Mouse (Mus musculus) heart, embryonic 12.5 days (tissue): Measurements from ENCODE around the gene Gm10273. TPM values are rescaled to one million over a fixed set of nuclear protein-coding genes. Genes with fewer than 3 reads are reported as not detected.
A peak's percentile ranks its signal among the peaks of the same experiment; 100 is the strongest.
"Not testable (repeated sequence)": the region's sequence is repeated elsewhere in the genome, so short reads cannot be mapped to it uniquely, and the experiment has no call there.

ENCODE experiments used
- ATAC-seq: fragments of 200-750 bp; cut with Nextera tagmentation; 2 replicates; pipeline ENCODE4 v1.8.0; 2017; ENCODE audit warnings: moderate TSS enrichment, moderate library complexity; ENCODE audit not compliant: insufficient number of reproducible peaks, low FRiP score
- H3K27ac ChIP-seq: fragments of 300-500 bp; sonication (generic); 2 replicates; pipeline ENCODE4 v1.5.1; 2016; ENCODE audit warnings: mild to moderate bottlenecking, moderate library complexity; ENCODE audit not compliant: poor library complexity, severe bottlenecking
- H3K27me3 ChIP-seq: fragments of 300-500 bp; sonication (generic); replicated peaks from 2 replicates; pipeline ENCODE4 v1.6.1; 2016; ENCODE audit warnings: mild to moderate bottlenecking, moderate library complexity
- H3K36me3 ChIP-seq: fragments of 300-500 bp; sonication (generic); 2 replicates; pipeline ENCODE4 v1.6.1; 2016; ENCODE audit warnings: mild to moderate bottlenecking, moderate library complexity
- H3K4me1 ChIP-seq: fragments of 300-500 bp; sonication (generic); replicated peaks from 2 replicates; pipeline ENCODE4 v1.6.1; 2016; ENCODE audit warnings: mild to moderate bottlenecking
- H3K4me2 ChIP-seq: fragments of 300-500 bp; sonication (generic); 2 replicates; pipeline ENCODE4 v1.6.1; 2016; ENCODE audit warnings: mild to moderate bottlenecking, moderate library complexity
- H3K4me3 ChIP-seq: fragments of 300-500 bp; sonication (generic); 2 replicates; pipeline ENCODE4 v1.5.1; 2016; ENCODE audit warnings: mild to moderate bottlenecking
- H3K9ac ChIP-seq: fragments of 300-500 bp; sonication (generic); 2 replicates; pipeline ENCODE4 v1.6.1; 2016; ENCODE audit warnings: mild to moderate bottlenecking, moderate library complexity
- H3K9me3 ChIP-seq: fragments of 300-500 bp; sonication (generic); replicated peaks from 2 replicates; pipeline ENCODE4 v1.6.1; 2016; ENCODE audit warnings: mild to moderate bottlenecking, moderate library complexity
- WGBS: fragments of 180-500 bp; shearing (Covaris S2); methylation state at CpG from one replicate; pipeline ENCODE4 v1.1.7; 2016; 5-methylcytosine and 5-hydroxymethylcytosine counted together
- polyA plus RNA-seq: library from polyadenylated mRNA; unstranded; fragments of >200 nt; fragmentation: Nextera tagmentation; extraction: Ambion mirVana; gene quantifications from 2 replicates; pipeline ENCODE4 v1.2.1, GENCODE M21; 2016

Gm10273 gene
- polyA plus RNA-seq, 1 experiment from 2014 or later, result 7.2 TPM

- Histone ChIP-seq H3K36me3 (peaks cover 90% of the 10 kb centered on the region), H3K9ac (no peak overlapping the region), H3K9me3 (no peaks in the 10 kb centered on the region), H3K27me3 (no peaks in the 10 kb centered on the region), H3K4me1 (no peaks in the 10 kb centered on the region), H3K27ac (no peak overlapping the region), H3K4me3 (no peak overlapping the region), H3K4me2 (no peak overlapping the region)
- WGBS, result 82% methylated on average over 4 of the region's 4 CpGs
- ATAC-seq, result no peak
Measured at GRCm38 (mm10) chr10:59367206-59367605, 28.2 kb upstream of the Gm10273 start.

GRCm38 (mm10) chr10:59368729-59369128 lies 26.7 kb upstream of the Gm10273 start:
- no peak for ATAC-seq
- Histone ChIP-seq H3K4me3 (no peak overlapping the region), H3K9ac (no peak overlapping the region), H3K9me3 (no peaks in the 10 kb centered on the region), H3K4me2 (no peak overlapping the region), H3K36me3 (peaks cover 89% of the 10 kb centered on the region), H3K27ac (no peak overlapping the region), H3K4me1 (no peaks in the 10 kb centered on the region), H3K27me3 (no peaks in the 10 kb centered on the region)
- WGBS, result 90% methylated on average over 8 of the region's 8 CpGs

- Histone ChIP-seq H3K4me3 (no peak overlapping the region), H3K9ac (no peak overlapping the region), H3K4me2 (no peak overlapping the region), H3K36me3 (peaks cover 87% of the 10 kb centered on the region), H3K27ac (no peak overlapping the region), H3K4me1 (no peaks in the 10 kb centered on the region), H3K9me3 (no peaks in the 10 kb centered on the region), H3K27me3 (no peaks in the 10 kb centered on the region)
- ATAC-seq, result no peak
- 87% methylated on average over 9 of the region's 9 CpGs for whole genome bisulfite sequencing
Measured at GRCm38 (mm10) chr10:59369426-59369825, 26.0 kb upstream of the Gm10273 start.

GRCm38 (mm10) chr10:59377906-59378305 lies 17.5 kb upstream of the Gm10273 start:
- H3K27me3 ChIP-seq, result no peaks in the 10 kb centered on the region
- no peak overlapping the region for H3K9ac ChIP-seq
- peaks cover 12% of the 10 kb centered on the region for H3K4me1 ChIP-seq
- no peak for ATAC-seq
- no peak overlapping the region for H3K27ac ChIP-seq
- no peaks in the 10 kb centered on the region for H3K9me3 ChIP-seq
- H3K4me2 ChIP-seq, result no peak overlapping the region
- 83% methylated on average over 10 of the region's 10 CpGs for WGBS
- no peak overlapping the region for H3K4me3 ChIP-seq
- peaks cover 18% of the 10 kb centered on the region for H3K36me3 ChIP-seq

GRCm38 (mm10) chr10:59378728-59379127 lies 16.7 kb upstream of the Gm10273 start:
- peaks cover 12% of the 10 kb centered on the region for H3K36me3 ChIP-seq
- H3K9ac ChIP-seq, result no peak overlapping the region
- no peak for ATAC-seq
- no peak overlapping the region for H3K4me2 ChIP-seq
- H3K4me3 ChIP-seq, result no peak overlapping the region
- 91% methylated on average over 4 of the region's 4 CpGs for WGBS
- no peaks in the 10 kb centered on the region for H3K9me3 ChIP-seq
- H3K4me1 ChIP-seq, result peaks cover 12% of the 10 kb centered on the region
- no peak overlapping the region for H3K27ac ChIP-seq
- H3K27me3 ChIP-seq, result no peaks in the 10 kb centered on the region

GRCm38 (mm10) chr10:59379927-59380326 lies 15.5 kb upstream of the Gm10273 start:
- Histone ChIP-seq H3K9me3 (no peaks in the 10 kb centered on the region), H3K27me3 (no peaks in the 10 kb centered on the region), H3K27ac (peak overlapping the region; percentile 58), H3K36me3 (peaks cover under 1% of the 10 kb centered on the region; the same call in 1 of the 2 replicates), H3K4me1 (peaks cover 12% of the 10 kb centered on the region), H3K4me3 (no peak overlapping the region), H3K9ac (no peak overlapping the region), H3K4me2 (no peak overlapping the region)
- 9% methylated on average over 3 of the region's 3 CpGs for WGBS
- peak; percentile 45; the same call in 1 of the 2 replicates for ATAC-seq

- peak; percentile 39 for ATAC-seq
- H3K36me3 ChIP-seq, result no peaks in the 10 kb centered on the region
- H3K4me1 ChIP-seq, result peaks cover 12% of the 10 kb centered on the region
- WGBS, result 34% methylated on average over 2 of the region's 2 CpGs
- H3K27me3 ChIP-seq, result no peaks in the 10 kb centered on the region
- H3K27ac ChIP-seq, result peak overlapping the region; percentile 58
- no peak overlapping the region for H3K9ac ChIP-seq
- H3K4me2 ChIP-seq, result no peak overlapping the region
- no peak overlapping the region for H3K4me3 ChIP-seq
- H3K9me3 ChIP-seq, result no peaks in the 10 kb centered on the region
Measured at GRCm38 (mm10) chr10:59380411-59380821, 15.0 kb upstream of the Gm10273 start.

- H3K27ac ChIP-seq, H3K9me3 ChIP-seq, ATAC-seq: not testable (repeated sequence)
Measured at GRCm38 (mm10) chr10:59381563-59381962, 13.9 kb upstream of the Gm10273 start.

GRCm38 (mm10) chr10:59386951-59387350 lies 8.5 kb upstream of the Gm10273 start:
- no peak for ATAC-seq
- no peak overlapping the region for H3K4me2 ChIP-seq
- no peaks in the 10 kb centered on the region for H3K4me1 ChIP-seq
- no peaks in the 10 kb centered on the region for H3K27me3 ChIP-seq
- H3K27ac ChIP-seq, result no peak overlapping the region
- no peaks in the 10 kb centered on the region for H3K36me3 ChIP-seq
- H3K9me3 ChIP-seq, result peaks cover 13% of the 10 kb centered on the region
- no peak overlapping the region for H3K4me3 ChIP-seq
- 89% methylated on average over 8 of the region's 8 CpGs for WGBS
- H3K9ac ChIP-seq, result no peak overlapping the region

More at GRCm38 (mm10) chr10:59381563-59381962, 13.9 kb upstream of the Gm10273 start:
- not testable (repeated sequence) for H3K27me3 ChIP-seq, H3K4me3 ChIP-seq, H3K36me3 ChIP-seq, H3K4me2 ChIP-seq, H3K9ac ChIP-seq
- H3K4me1 ChIP-seq, result peaks cover 12% of the 10 kb centered on the region
- 88% methylated on average over 7 of the region's 10 CpGs for WGBS

GRCm38 (mm10) chr10:59389652-59390051 lies 5.8 kb upstream of the Gm10273 start:
- Histone ChIP-seq H3K9me3 (peaks cover 13% of the 10 kb centered on the region), H3K36me3 (no peaks in the 10 kb centered on the region), H3K27ac (no peak overlapping the region), H3K9ac (no peak overlapping the region), H3K4me3 (no peak overlapping the region), H3K4me1 (peaks cover 7% of the 10 kb centered on the region), H3K4me2 (no peak overlapping the region), H3K27me3 (no peaks in the 10 kb centered on the region)
- WGBS, result 88% methylated on average over 3 of the region's 3 CpGs
- no peak for ATAC-seq

- Histone ChIP-seq H3K4me3 (no peak overlapping the region), H3K27ac (no peak overlapping the region), H3K4me1 (peaks cover 7% of the 10 kb centered on the region), H3K4me2 (no peak overlapping the region), H3K9me3 (peaks cover 15% of the 10 kb centered on the region), H3K9ac (no peak overlapping the region), H3K36me3 (no peaks in the 10 kb centered on the region), H3K27me3 (no peaks in the 10 kb centered on the region)
- 10% methylated on average over 4 of the region's 4 CpGs for WGBS
- no peak for ATAC-seq
Measured at GRCm38 (mm10) chr10:59391907-59392306, 3.5 kb upstream of the Gm10273 start.
